ENCODE assay signal across 8 mouse cellular contexts in the genomic region with DNA sequence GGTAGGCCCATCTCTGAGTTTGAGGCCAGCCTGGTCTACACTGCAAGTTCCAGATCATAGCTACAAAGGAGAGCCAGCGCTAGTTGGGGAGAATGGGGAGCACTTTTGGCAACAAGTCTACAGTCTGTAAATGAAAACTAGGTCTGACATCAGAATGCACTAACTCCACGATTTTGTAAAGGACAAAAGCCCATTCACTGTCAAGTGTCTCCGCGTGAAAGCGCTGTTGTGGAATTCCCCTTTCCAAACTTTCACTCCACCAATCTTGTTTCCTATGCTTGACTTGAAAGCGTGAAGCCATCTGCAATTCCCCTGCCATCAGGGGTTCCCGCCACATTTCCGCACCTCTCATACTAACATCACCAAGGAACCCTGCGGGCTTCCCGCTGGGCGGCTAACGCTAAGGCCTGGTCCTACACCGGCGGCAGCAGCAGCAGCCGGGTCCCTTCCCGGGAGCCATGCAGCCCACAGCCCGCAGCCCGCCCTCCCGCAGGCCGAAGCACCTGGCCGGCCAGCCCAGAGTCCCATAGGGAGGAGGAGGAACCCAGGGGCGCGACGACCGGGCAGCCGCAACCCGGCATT. TPM values are rescaled to one million over a fixed set of nuclear protein-coding genes. Genes with fewer than 3 reads are reported as not detected.
A peak's percentile ranks its signal among the peaks of the same experiment; 100 is the strongest.
DNase-seq lines count a peak whose midpoint lies in the region; ATAC-seq and TF ChIP-seq lines count a peak whose summit lies in the region.

No protein-coding gene starts in this region.

- H3K4me3 ChIP-seq in lung, embryonic 14.5 days (ENCODE audit: low read depth, low read length): peak overlapping the region; percentile 92
- peak overlapping the region; percentile 97 for H3K4me3 ChIP-seq in embryonic facial prominence, embryonic 13.5 days
- peak overlapping the region; percentile 91 for H3K4me3 ChIP-seq in intestine, embryonic 16.5 days (ENCODE audit: low read length)
- H3K4me3 ChIP-seq in myocyte: peak overlapping the region; percentile 59

- H3K9me3 ChIP-seq in lung, embryonic 14.5 days (ENCODE audit: low read depth, low read length): no peaks in the 10 kb centered on the region
- no peaks in the 10 kb centered on the region for H3K9me3 ChIP-seq in embryonic facial prominence, embryonic 13.5 days
- H3K9me3 ChIP-seq in intestine, embryonic 16.5 days (ENCODE audit: control insufficient read depth, low read length): no peaks in the 10 kb centered on the region

- no peak for TF ChIP-seq POLR2A in myocyte (IDR thresholded peaks at IDR 0.05; ENCODE audit: insufficient read length, low read depth)

- no peaks in the 10 kb centered on the region for H3K27me3 ChIP-seq in lung, embryonic 14.5 days (ENCODE audit: insufficient read depth, low read length)
- no peaks in the 10 kb centered on the region for H3K27me3 ChIP-seq in embryonic facial prominence, embryonic 13.5 days
- H3K27me3 ChIP-seq in intestine, embryonic 16.5 days (replicated peaks; ENCODE audit: control insufficient read depth, insufficient read depth, low read length): no peaks in the 10 kb centered on the region
- H3K27me3 ChIP-seq in myocyte (ENCODE audit: control insufficient read depth, insufficient read depth, insufficient read length): no peaks in the 10 kb centered on the region

- TF ChIP-seq CTCF in lung, embryonic 14.5 days (IDR thresholded peaks at IDR 0.05; ENCODE audit: low read depth): 0 out of 2 replicates have a peak, but pooled peaks have one; percentile 5

- H3K9ac ChIP-seq in lung, embryonic 14.5 days: peak overlapping the region; percentile 99
- peak overlapping the region; percentile 99 for H3K9ac ChIP-seq in embryonic facial prominence, embryonic 13.5 days
- H3K9ac ChIP-seq in intestine, embryonic 16.5 days (ENCODE audit: low read depth, low read length): peak overlapping the region; percentile 99

- peak; percentile 67 for DNase-seq in lung, embryonic 14.5 days
- DNase-seq in lung, postnatal 10 days: no peak
- DNase-seq in Muller cell, postnatal 12 days (ENCODE audit: inconsistent ontology term): peak; percentile 81
- DNase-seq in thymus, adult 18-20 months: no peak
- no peak for DNase-seq in adrenal gland, postnatal 25 days

- H3ac ChIP-seq in myocyte (ENCODE audit: control insufficient read depth, insufficient read length): peak overlapping the region; percentile 98

- no peaks in the 10 kb centered on the region for H3K4me1 ChIP-seq in lung, embryonic 14.5 days (ENCODE audit: insufficient read depth)
- peaks cover 34% of the 10 kb centered on the region for H3K4me1 ChIP-seq in embryonic facial prominence, embryonic 13.5 days
- peaks cover 12% of the 10 kb centered on the region for H3K4me1 ChIP-seq in intestine, embryonic 16.5 days (ENCODE audit: control insufficient read depth, insufficient read depth, low read length)

- H3K36me3 ChIP-seq in lung, embryonic 14.5 days (ENCODE audit: insufficient read depth): peaks cover 5% of the 10 kb centered on the region; the same call in 1 of the 2 replicates
- H3K36me3 ChIP-seq in embryonic facial prominence, embryonic 13.5 days: peaks cover 6% of the 10 kb centered on the region; the same call in 1 of the 2 replicates
- no peaks in the 10 kb centered on the region for H3K36me3 ChIP-seq in intestine, embryonic 16.5 days (ENCODE audit: control insufficient read depth, insufficient read depth, low read length)
- no peaks in the 10 kb centered on the region for H3K36me3 ChIP-seq in myocyte (ENCODE audit: control insufficient read depth, insufficient read depth)

- peaks cover 25% of the 10 kb centered on the region for H3K79me2 ChIP-seq in myocyte (ENCODE audit: control insufficient read depth, insufficient read depth)

- under 1% methylated on average over 27 of the region's 27 CpGs for WGBS in lung, embryonic 14.5 days
- WGBS in embryonic facial prominence, embryonic 13.5 days: under 1% methylated on average over 27 of the region's 27 CpGs
- under 1% methylated on average over 27 of the region's 27 CpGs for WGBS in intestine, embryonic 16.5 days

- peak overlapping the region; percentile 97 for H3K27ac ChIP-seq in lung, embryonic 14.5 days (ENCODE audit: low read depth)
- H3K27ac ChIP-seq in embryonic facial prominence, embryonic 13.5 days: peak overlapping the region; percentile 98
- H3K27ac ChIP-seq in intestine, embryonic 16.5 days (ENCODE audit: low read length): peak overlapping the region; percentile 95

- peak overlapping the region; percentile 81 for H3K4me2 ChIP-seq in lung, embryonic 14.5 days
- peak overlapping the region; percentile 70 for H3K4me2 ChIP-seq in embryonic facial prominence, embryonic 13.5 days
- peak overlapping the region; percentile 72 for H3K4me2 ChIP-seq in intestine, embryonic 16.5 days (ENCODE audit: low read depth, low read length)
- H3K4me2 ChIP-seq in myocyte (ENCODE audit: low read depth): peak overlapping the region; percentile 95

- no peak; the same call in 1 of the 2 replicates for ATAC-seq in lung, embryonic 14.5 days (ENCODE audit: insufficient read depth)
- ATAC-seq in embryonic facial prominence, embryonic 13.5 days (ENCODE audit: insufficient number of reproducible peaks, insufficient read depth, low FRiP score, low TSS enrichment, low read depth): no peak; the same call in 1 of the 2 replicates
- peak; percentile 72 for ATAC-seq in intestine, embryonic 16.5 days

TF ChIP-seq in myocyte, 11 proteins besides CTCF, POLR2A, EP300 and RAD21:
- TF ChIP-seq CEBPB (IDR thresholded peaks at IDR 0.05; ENCODE audit: insufficient read depth, poor library complexity, severe bottlenecking) (no peak), SRF (IDR thresholded peaks at IDR 0.05; ENCODE audit: control insufficient read depth, insufficient read length, low read depth) (no peak), MYOG (IDR thresholded peaks at IDR 0.05; ENCODE audit: control insufficient read depth in 1 of 3, insufficient read depth in 1 of 3, insufficient read length in 2 of 3, low read depth in 2 of 3) (peak in 2 of 3 experiments; percentile 8 to 40)

RNA-seq across cellular contexts. Expression of a gene that starts 0.6 kb away (rescaled TPM):
- 166 and 188 TPM in 2 replicates for polyA plus RNA-seq in lung, embryonic 14.5 days (2014; fragmentation: Nextera tagmentation; extraction: Ambion mirVana)
- 195 and 200 TPM in 2 replicates for polyA plus RNA-seq in embryonic facial prominence, embryonic 13.5 days (2015; fragmentation: Nextera tagmentation; extraction: Ambion mirVana)
- polyA plus RNA-seq in intestine, embryonic 16.5 days (2015; fragmentation: Nextera tagmentation; extraction: Ambion mirVana): 175 and 183 TPM in 2 replicates
- polyA plus RNA-seq in myocyte (2012; fragmentation: generic; extraction: Trizol): 144 TPM
- total RNA-seq in adrenal gland, postnatal 25 days (2021): 304 and 351 TPM in 2 replicates

RNA-seq across cellular contexts. Expression of a gene that starts 0.8 kb away (rescaled TPM):
- 44.2 and 47.5 TPM in 2 replicates for polyA plus RNA-seq in lung, embryonic 14.5 days (2014; fragmentation: Nextera tagmentation; extraction: Ambion mirVana)
- polyA plus RNA-seq in embryonic facial prominence, embryonic 13.5 days (2015; fragmentation: Nextera tagmentation; extraction: Ambion mirVana): 50.9 and 57.8 TPM in 2 replicates
- polyA plus RNA-seq in intestine, embryonic 16.5 days (2015; fragmentation: Nextera tagmentation; extraction: Ambion mirVana): 42.7 and 43.2 TPM in 2 replicates
- polyA plus RNA-seq in myocyte (2012; fragmentation: generic; extraction: Trizol): 8.8 TPM
- total RNA-seq in adrenal gland, postnatal 25 days (2021): 37.2 and 41.8 TPM in 2 replicates

Comparison
In these comparisons a context has a peak if more than half of its experiments do, and no peak if none do; other contexts are left out.
1. DNase-seq: peak in lung, embryonic 14.5 days (single experiment) and Muller cell, postnatal 12 days (single experiment); none in lung, postnatal 10 days (single experiment), thymus, adult 18-20 months (0 of 2) and adrenal gland, postnatal 25 days (single experiment).
2. Peak in every context shown above with its lines, with median percentiles within 50 percentile points of each other: H3K27ac ChIP-seq, H3K4me2 ChIP-seq, H3K4me3 ChIP-seq and H3K9ac ChIP-seq.